Comparison of ENCODE assay signal across 9 mouse cellular contexts in the genomic region with DNA sequence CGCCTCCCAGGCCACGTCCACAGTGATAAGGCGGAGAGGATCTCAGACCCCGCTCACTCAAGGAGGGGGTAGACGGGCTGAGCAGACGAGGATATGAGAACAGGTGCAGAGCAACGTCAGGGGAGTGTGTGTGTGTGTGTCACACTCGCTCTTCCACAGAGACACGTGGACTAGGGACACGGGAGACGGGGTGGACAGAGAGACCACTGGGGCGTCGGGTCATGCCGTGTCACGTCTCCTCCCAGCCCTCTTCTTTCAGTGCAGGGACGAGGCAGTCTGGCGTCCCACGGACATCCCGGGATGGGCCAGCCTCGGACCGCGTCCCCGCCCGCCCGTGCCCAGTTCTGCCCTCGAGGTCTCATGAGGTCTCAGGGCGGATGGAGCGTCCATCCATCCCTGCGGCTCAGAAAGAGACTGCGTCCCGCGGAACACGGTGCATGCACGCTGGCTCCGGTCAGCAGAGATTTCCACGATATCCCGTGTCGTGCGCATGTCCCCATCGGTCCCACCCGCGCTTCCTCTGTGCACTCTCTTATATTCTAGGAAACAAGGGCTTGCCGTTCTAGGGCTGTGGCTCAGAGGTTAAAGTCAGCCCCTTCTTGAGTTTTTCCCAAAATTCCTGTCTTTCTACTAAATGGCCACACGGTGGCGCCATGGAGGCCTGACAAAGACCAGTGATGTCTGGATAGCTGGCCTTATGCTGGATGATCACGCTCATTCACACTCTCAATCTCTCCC. TPM values are rescaled to one million over a fixed set of nuclear protein-coding genes. Genes with fewer than 3 reads are reported as not detected.
DNase-seq lines count a peak whose midpoint lies in the region; ATAC-seq and TF ChIP-seq lines count a peak whose summit lies in the region.
"Had no signal": no experiment of that assay in that cellular context is flagged by ENCODE, and none has a peak within 500 bp of the region (broad histone marks: within the 10 kb centered on the region; RNA-seq: fewer than 3 reads in every experiment).

No protein-coding gene starts in this region.

- no peaks in the 10 kb centered on the region for H3K4me1 ChIP-seq in limb, embryonic 14.5 days (ENCODE audit: control insufficient read depth, insufficient read depth, low read length)

- WGBS in limb, embryonic 14.5 days = 23% methylated on average over 46 of the region's 46 CpGs

- H3K4me3 ChIP-seq in limb, embryonic 14.5 days (replicated peaks; ENCODE audit: low read length) = peak overlapping the region; percentile 7

- H3K9ac ChIP-seq in limb, embryonic 14.5 days (ENCODE audit: low read depth, low read length, severe bottlenecking) = peak overlapping the region; percentile 8; the same call in 1 of the 2 replicates

- ATAC-seq in limb, embryonic 14.5 days (ENCODE audit: low FRiP score, low read depth) = no peak; the same call in 1 of the 2 replicates
- peak; percentile 59 for ATAC-seq in monocyte, adult 5-6 weeks (replicated peaks; ENCODE audit: insufficient number of reproducible peaks, low FRiP score, low TSS enrichment, poor library complexity, severe bottlenecking)

- peak; percentile 23 for DNase-seq in urinary bladder, adult 2 months (ENCODE audit: low spot score)
- DNase-seq in urinary bladder, postnatal 4 days (ENCODE audit: low spot score in 2 of 2) = no peak
- DNase-seq in cerebellum, adult 9-11 months = peak; percentile 3
- DNase-seq in frontal cortex, postnatal 10 days (ENCODE audit: low spot score in 2 of 2) = peak; percentile 7 to 26
- peak; percentile 47 for DNase-seq in kidney, adult 18-20 months
- DNase-seq in limb, embryonic 14.5 days (ENCODE audit: low spot score) = peak; percentile 44
- DNase-seq in telencephalon, adult 2 months (ENCODE audit: low read depth, low spot score) = peak; percentile 1

- H3K4me2 ChIP-seq in limb, embryonic 14.5 days (replicated peaks; ENCODE audit: low read depth, low read length, severe bottlenecking) = peak overlapping the region; percentile 36

- no peaks in the 10 kb centered on the region for H3K9me3 ChIP-seq in limb, embryonic 14.5 days (ENCODE audit: control insufficient read depth, low read length)

- H3K27me3 ChIP-seq in limb, embryonic 14.5 days (ENCODE audit: control insufficient read depth, insufficient read depth, low read length) = no peaks in the 10 kb centered on the region

- no peak for TF ChIP-seq POLR2A in limb, embryonic 14.5 days (IDR thresholded peaks at IDR 0.05; ENCODE audit: borderline replicate concordance, extremely low read depth, insufficient read depth, insufficient read length)

- no peak overlapping the region for H3K27ac ChIP-seq in limb, embryonic 14.5 days (replicated peaks; ENCODE audit: low read depth, low read length)

- H3K36me3 ChIP-seq in limb, embryonic 14.5 days (ENCODE audit: control insufficient read depth, insufficient read depth, low read length) = no peaks in the 10 kb centered on the region

RNA-seq across cellular contexts. Expression of gene Olfr466, which starts 25.9 kb away (rescaled TPM):
- polyA plus RNA-seq in urinary bladder, adult 2 months (2012; rRNA removed) = not detected in 2 replicates
- polyA plus RNA-seq in limb, embryonic 14.5 days (2012; rRNA removed) = not detected in 2 replicates
- not detected in 2 replicates for polyA plus RNA-seq in limb, embryonic 14.5 days (2014; fragmentation: Nextera tagmentation; extraction: Ambion mirVana)
- total RNA-seq in monocyte, adult 5-6 weeks (2017) = not detected in 3 replicates
- polyA plus RNA-seq: gonadal fat pad, adult 2 months had no signal

RNA-seq across cellular contexts. Expression of gene Nlrp4f, which starts 29.9 kb away (rescaled TPM):
- polyA plus RNA-seq in urinary bladder, adult 2 months (2012; rRNA removed) = 0.14 and 0.18 TPM in 2 replicates
- not detected in 2 replicates for polyA plus RNA-seq in limb, embryonic 14.5 days (2012; rRNA removed)
- polyA plus RNA-seq in limb, embryonic 14.5 days (2014; fragmentation: Nextera tagmentation; extraction: Ambion mirVana) = not detected in 2 replicates
- not detected in 3 replicates for total RNA-seq in monocyte, adult 5-6 weeks (2017)

RNA-seq across cellular contexts. Expression of gene Olfr465-ps1, which starts 38.0 kb away (rescaled TPM):
- polyA plus RNA-seq in urinary bladder, adult 2 months (2012; rRNA removed) = not detected in 2 replicates
- not detected in 2 replicates for polyA plus RNA-seq in limb, embryonic 14.5 days (2012; rRNA removed)
- not detected in 2 replicates for polyA plus RNA-seq in limb, embryonic 14.5 days (2014; fragmentation: Nextera tagmentation; extraction: Ambion mirVana)
- total RNA-seq in monocyte, adult 5-6 weeks (2017) = not detected in 3 replicates
- polyA plus RNA-seq: gonadal fat pad, adult 2 months had no signal

Comparison
In these comparisons a context has a peak if more than half of its experiments do, and no peak if none do; other contexts are left out.
1. DNase-seq: peak in urinary bladder, adult 2 months (single experiment), cerebellum, adult 9-11 months (single experiment), frontal cortex, postnatal 10 days (2 of 2), kidney, adult 18-20 months (single experiment), limb, embryonic 14.5 days (single experiment) and telencephalon, adult 2 months (single experiment); none in urinary bladder, postnatal 4 days (0 of 2).